Mouse (Mus musculus): Measurements from ENCODE around the gene Ubxn11. TPM values are rescaled to one million over a fixed set of nuclear protein-coding genes. Genes with fewer than 3 reads are reported as not detected.

Ubxn11 gene
- 45.4 and 51.3 TPM in 2 replicates for polyA plus RNA-seq (2012; rRNA removed)

DNA sequence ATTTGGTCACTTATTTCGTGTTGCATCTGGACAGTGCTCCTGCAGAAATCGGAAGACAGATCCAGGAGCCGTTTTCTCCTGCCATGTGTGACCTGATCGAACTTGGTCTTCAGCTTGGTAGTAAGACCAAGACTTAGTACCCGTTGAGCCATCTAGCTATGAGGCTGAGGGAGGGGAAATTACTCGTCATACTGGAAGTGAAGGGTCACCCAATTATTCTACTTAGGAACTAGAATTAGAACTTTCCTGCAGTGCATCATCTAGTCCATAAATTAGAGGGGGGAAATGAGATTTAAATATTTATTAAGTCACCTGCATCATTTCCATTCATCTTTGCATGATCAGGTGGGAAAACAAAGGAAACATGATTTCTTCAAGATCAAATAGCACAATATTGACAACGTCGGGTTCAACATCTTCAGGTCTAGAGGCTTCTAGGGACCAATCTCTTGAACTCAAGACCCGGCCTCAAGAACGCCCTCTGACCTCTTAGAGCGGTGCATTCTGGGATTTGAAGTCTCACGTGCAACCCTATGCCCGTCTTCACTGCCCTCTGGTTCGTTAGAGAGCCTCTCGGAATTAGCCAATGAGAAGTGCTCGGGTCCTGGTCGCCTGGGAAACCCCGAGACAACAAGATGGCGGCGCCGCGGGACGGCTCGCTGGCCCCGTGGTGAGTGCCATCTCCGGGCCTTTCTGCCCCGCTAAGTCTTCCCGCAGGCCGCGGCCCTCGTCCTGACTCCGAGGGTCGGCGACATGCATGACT is at the start of gene Ubxn11:
Ubxn11 (plus strand) TSS at position 592 of the 763 bp plus-strand sequence.
- Histone ChIP-seq H3K27ac (ENCODE audit: insufficient read depth, low read length) (no peak within 1 kb of the TSS), H3K4me1 (ENCODE audit: control insufficient read depth, insufficient read depth, low read length) (no peaks in the 10 kb centered on the region), H3K4me3 (ENCODE audit: insufficient read depth, low read length) (peak within 1 kb of the TSS; percentile 74)
- TF ChIP-seq POLR2A (IDR thresholded peaks at IDR 0.05; ENCODE audit: extremely low read depth, insufficient read depth, low read length) (no peak), CTCF (IDR thresholded peaks at IDR 0.05; ENCODE audit: extremely low read depth, insufficient read depth, low read length) (no peak)

DNA sequence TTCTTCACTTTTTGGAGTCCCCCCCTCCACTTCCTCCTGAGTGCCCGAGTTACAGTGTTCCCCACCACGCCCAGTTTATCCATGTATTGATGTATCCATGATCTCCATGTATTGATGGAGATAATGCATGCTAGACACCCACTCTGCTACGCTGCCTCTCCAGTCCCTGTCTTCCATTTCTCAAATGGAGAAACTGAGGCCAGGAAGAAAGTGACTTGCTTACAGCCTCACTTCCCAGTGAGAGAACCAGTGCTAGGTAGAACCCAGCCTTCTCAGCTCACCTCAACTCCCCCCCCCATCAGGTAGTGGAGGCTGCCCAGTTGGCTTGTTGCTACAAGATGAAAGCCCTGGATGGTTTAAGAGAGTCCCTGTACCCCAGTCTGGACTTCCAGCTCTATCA is 48.8 kb upstream of the Ubxn11 start, which contains the start of gene Zfp683:
Zfp683 (plus strand) TSS at position 301 of the 400 bp plus-strand sequence.
- H3K4me3 ChIP-seq (ENCODE audit: insufficient read depth, low read length): no peak within 1 kb of the TSS
- no peak within 1 kb of the TSS for H3K27ac ChIP-seq (ENCODE audit: insufficient read depth, low read length)
- TF ChIP-seq POLR2A (IDR thresholded peaks at IDR 0.05; ENCODE audit: extremely low read depth, insufficient read depth, low read length) (no peak), CTCF (IDR thresholded peaks at IDR 0.05; ENCODE audit: extremely low read depth, insufficient read depth, low read length) (no peak)
- no peaks in the 10 kb centered on the region for H3K4me1 ChIP-seq (ENCODE audit: control insufficient read depth, insufficient read depth, low read length)

DNA sequence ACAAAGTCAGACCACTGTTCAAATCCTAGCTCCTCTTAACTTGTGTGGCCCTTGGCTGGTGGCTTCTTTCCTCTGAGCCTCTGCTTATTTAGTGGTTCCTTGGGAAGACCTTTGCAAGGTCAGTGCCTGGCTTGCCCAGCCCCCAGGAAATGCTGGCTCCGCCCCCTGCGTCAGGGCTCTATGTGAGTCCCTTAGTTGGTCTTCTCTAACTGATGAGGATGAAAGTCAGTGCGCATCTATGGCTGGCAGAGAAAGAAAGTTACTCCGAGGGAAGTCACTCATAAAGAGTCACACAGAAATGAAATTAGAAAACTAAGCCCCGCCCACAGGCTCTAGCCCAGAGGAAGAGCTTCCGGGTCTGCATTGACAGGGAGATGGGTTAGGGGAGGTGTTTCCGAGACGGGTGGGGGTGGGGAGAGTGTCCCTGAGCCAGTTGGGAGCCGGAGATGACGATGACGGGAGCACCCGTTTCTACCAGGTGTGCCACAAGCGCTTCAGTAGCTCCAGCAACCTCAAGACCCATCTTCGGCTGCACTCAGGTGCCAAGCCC is 44.1 kb upstream of the Ubxn11 start:
- no peaks in the 10 kb centered on the region for H3K4me1 ChIP-seq (ENCODE audit: control insufficient read depth, insufficient read depth, low read length)
- H3K4me3 ChIP-seq (ENCODE audit: insufficient read depth, low read length): no peak overlapping the region
- H3K27ac ChIP-seq (ENCODE audit: insufficient read depth, low read length): no peak overlapping the region
- TF ChIP-seq CTCF (IDR thresholded peaks at IDR 0.05; ENCODE audit: extremely low read depth, insufficient read depth, low read length) (no peak), POLR2A (IDR thresholded peaks at IDR 0.05; ENCODE audit: extremely low read depth, insufficient read depth, low read length) (no peak)

DNA sequence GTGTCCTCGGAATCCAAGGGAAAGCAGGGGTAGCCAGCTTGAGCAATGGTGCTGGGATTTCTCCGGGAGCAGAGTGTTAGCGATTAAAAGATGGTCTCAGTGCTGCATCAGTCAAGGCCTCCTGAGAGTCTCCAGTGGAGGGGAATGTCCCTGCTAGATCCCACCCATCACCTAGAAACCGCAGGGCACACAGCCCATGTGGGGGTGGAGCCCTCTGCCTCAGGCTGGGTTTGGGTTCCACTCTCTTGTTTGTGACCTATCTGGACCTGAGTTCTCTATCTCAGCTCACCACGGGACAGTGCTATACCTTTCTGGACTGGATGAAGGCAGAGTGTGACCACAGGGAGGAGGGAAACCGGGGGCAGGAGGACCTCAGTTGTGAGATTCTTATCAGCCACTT is 43.5 kb upstream of the Ubxn11 start:
- no peak for TF ChIP-seq POLR2A (IDR thresholded peaks at IDR 0.05; ENCODE audit: extremely low read depth, insufficient read depth, low read length)
- TF ChIP-seq CTCF (IDR thresholded peaks at IDR 0.05; ENCODE audit: extremely low read depth, insufficient read depth, low read length): no peak
- no peak overlapping the region for H3K4me3 ChIP-seq (ENCODE audit: insufficient read depth, low read length)
- H3K4me1 ChIP-seq (ENCODE audit: control insufficient read depth, insufficient read depth, low read length): no peaks in the 10 kb centered on the region
- H3K27ac ChIP-seq (ENCODE audit: insufficient read depth, low read length): no peak overlapping the region

DNA sequence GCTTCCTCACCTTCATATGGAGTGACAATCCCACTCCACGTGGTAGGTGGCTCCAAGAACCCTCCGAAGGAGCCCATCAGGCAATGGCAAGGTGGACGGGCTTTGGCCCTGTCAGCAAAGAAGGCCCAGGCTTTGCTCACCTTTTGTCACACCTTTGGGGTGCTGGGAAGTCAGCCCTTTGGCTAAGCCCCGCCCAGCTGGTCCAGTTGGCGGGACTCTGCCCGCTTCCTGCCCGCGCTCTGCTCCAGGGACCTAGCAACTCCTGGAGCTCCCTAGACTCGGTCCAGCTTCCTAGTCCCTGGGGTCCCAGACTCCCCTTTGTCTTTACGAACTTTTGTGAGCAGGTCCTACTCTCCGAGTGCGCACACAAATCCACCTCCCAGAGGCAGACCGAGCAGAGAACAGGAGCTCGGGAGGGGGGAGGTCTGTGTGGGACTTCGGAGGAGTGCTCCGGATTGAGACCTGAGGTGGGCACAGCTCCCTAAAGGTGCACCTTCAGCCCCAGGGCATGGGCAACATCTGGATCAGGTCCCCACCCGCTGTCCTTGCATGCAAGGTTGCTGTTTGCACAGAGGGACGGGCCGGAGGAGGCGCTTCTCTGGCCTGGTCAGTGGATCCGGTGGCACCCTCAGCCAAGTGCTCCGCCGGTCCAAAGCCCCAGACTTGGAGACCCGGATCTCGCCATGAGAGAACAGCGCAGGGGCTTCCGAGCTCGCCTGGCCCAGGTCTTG is 42.1 kb upstream of the Ubxn11 start, which contains the start of gene Crybg2:
Crybg2 (plus strand) TSS at position 681 of the 731 bp plus-strand sequence.
- H3K27ac ChIP-seq (ENCODE audit: insufficient read depth, low read length): no peak within 1 kb of the TSS
- TF ChIP-seq POLR2A (IDR thresholded peaks at IDR 0.05; ENCODE audit: extremely low read depth, insufficient read depth, low read length) (no peak), CTCF (IDR thresholded peaks at IDR 0.05; ENCODE audit: extremely low read depth, insufficient read depth, low read length) (no peak)
- H3K4me1 ChIP-seq (ENCODE audit: control insufficient read depth, insufficient read depth, low read length): no peaks in the 10 kb centered on the region

DNA sequence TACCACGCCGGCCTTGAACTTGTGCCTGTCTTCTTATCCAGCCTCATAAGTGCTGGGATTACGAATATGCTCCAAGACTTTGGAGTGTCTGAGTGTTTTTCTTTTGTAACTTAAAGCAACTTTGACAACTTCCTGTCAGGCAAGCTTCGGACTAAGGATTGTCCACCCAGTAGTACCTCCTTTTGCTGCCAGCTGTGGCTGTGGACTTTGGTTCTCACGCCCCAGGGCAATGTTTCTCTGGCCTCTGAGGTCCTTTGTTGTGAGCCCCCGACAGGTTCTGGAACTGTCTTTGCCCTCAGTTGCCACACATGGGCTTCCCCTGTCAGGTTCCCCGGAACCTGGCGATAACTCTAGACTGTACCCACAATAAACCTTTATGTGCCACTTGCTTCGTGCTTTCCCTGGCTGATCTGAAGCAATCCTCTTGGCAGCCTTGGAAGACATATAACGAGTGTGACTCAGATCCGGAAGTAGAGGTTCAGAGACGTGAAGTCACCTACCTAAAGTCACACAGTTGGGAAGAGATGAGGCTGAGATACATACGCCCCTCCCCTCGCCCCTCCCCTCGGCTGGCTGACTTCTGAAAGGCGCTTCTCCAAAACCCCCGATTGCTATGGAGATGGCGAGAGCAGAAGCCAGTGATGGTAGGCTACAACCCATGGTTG is 41.1 kb upstream of the Ubxn11 start:
- TF ChIP-seq CTCF (IDR thresholded peaks at IDR 0.05; ENCODE audit: extremely low read depth, insufficient read depth, low read length) (no peak), POLR2A (IDR thresholded peaks at IDR 0.05; ENCODE audit: extremely low read depth, insufficient read depth, low read length) (no peak)
- Histone ChIP-seq H3K4me1 (ENCODE audit: control insufficient read depth, insufficient read depth, low read length) (no peaks in the 10 kb centered on the region), H3K27ac (ENCODE audit: insufficient read depth, low read length) (no peak overlapping the region), H3K4me3 (ENCODE audit: insufficient read depth, low read length) (no peak overlapping the region)

More for the DNA sequence above, 42.1 kb upstream of the Ubxn11 start, which contains the start of gene Crybg2:
- H3K4me3 ChIP-seq (ENCODE audit: insufficient read depth, low read length): no peak within 1 kb of the TSS

DNA sequence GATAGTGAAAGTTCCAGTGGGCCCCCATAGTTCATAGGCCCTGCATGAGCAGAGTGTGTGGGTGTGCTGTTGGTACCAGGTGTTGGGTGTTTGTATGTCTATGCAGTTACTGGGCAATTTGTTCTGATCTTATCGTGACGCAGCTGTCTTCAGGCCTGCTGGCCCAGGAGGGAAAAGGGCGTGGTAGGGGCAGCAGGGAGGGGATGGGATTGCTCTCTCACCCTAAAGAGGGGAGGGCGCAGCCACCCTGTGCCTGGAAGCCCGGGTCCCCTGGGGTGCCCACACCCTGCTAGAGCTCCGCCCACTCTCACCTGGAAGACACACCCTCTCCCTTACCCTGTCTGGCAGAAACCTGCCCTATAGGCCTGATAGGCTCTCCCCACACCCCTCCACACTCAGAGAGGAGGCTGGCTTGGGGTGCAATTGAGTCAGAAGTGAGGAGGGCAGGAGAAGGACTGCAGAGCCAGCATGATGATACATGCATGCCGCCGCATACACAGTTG is 40.4 kb upstream of the Ubxn11 start:
- Histone ChIP-seq H3K4me3 (ENCODE audit: insufficient read depth, low read length) (no peak overlapping the region), H3K4me1 (ENCODE audit: control insufficient read depth, insufficient read depth, low read length) (no peaks in the 10 kb centered on the region), H3K27ac (ENCODE audit: insufficient read depth, low read length) (no peak overlapping the region)
- no peak for TF ChIP-seq POLR2A (IDR thresholded peaks at IDR 0.05; ENCODE audit: extremely low read depth, insufficient read depth, low read length)
- no peak for TF ChIP-seq CTCF (IDR thresholded peaks at IDR 0.05; ENCODE audit: extremely low read depth, insufficient read depth, low read length)

DNA sequence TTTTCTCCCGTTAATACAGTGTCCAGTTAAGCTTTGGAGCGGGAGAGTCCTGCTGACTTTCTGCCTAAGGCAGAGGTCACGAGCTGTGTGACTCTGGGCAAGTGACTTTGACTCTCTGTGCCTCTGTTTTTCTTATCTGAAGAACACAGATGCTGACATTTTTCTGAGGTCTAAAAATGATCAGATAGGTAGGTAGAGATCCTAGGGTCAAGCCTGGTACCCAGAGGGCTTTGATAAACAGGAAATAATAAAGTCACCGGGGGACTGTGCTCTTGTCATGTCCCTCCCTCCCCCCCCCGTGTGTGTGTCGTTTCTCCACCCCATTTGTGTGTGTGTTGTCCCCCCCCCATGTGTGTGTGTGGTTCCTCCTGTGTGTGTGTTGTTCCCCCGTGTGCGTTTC is 39.8 kb upstream of the Ubxn11 start:
- TF ChIP-seq POLR2A (IDR thresholded peaks at IDR 0.05; ENCODE audit: extremely low read depth, insufficient read depth, low read length) (no peak), CTCF (IDR thresholded peaks at IDR 0.05; ENCODE audit: extremely low read depth, insufficient read depth, low read length) (no peak)
- Histone ChIP-seq H3K4me1 (ENCODE audit: control insufficient read depth, insufficient read depth, low read length) (no peaks in the 10 kb centered on the region), H3K27ac (ENCODE audit: insufficient read depth, low read length) (no peak overlapping the region), H3K4me3 (ENCODE audit: insufficient read depth, low read length) (no peak overlapping the region)

DNA sequence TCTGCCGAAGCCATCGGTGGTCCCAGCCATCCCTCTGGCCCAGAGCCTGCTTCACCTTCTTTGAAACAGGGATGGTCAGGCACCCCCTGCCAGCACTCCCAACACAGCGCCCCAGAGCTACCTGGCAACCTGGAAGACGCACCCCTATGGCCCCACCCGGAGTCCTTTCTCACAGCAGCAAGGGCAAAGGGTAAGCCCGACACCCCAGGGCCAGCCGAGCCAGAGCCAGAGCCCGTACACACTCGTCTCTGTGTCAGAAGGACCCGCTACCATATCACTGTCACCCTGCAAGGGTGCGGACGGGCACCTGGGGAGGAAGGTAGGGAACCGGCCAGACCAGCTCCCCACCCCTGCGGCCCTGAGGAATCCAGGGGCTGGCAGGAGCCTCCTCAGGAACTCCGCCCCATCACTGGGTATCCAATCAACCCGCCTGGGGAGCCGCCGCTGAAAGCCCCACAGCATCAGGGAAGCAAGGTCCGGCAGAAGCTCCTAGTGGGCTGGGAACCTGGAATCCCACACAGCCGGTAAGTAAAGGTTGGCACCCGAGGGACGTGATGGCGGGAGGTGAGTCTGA is 36.9 kb upstream of the Ubxn11 start:
- Histone ChIP-seq H3K4me3 (ENCODE audit: insufficient read depth, low read length) (no peak overlapping the region), H3K27ac (ENCODE audit: insufficient read depth, low read length) (no peak overlapping the region), H3K4me1 (ENCODE audit: control insufficient read depth, insufficient read depth, low read length) (no peaks in the 10 kb centered on the region)
- no peak for TF ChIP-seq POLR2A (IDR thresholded peaks at IDR 0.05; ENCODE audit: extremely low read depth, insufficient read depth, low read length)
- no peak for TF ChIP-seq CTCF (IDR thresholded peaks at IDR 0.05; ENCODE audit: extremely low read depth, insufficient read depth, low read length)

Data from cortical plate, adult 2 months (tissue).